Mouse (Mus musculus) cerebellum, adult (tissue): Measurements from ENCODE around the gene Ces1h.
"Not testable (repeated sequence)": the region's sequence is repeated elsewhere in the genome, so short reads cannot be mapped to it uniquely, and the experiment has no call there.

ENCODE experiments used
- ATAC-seq: cut with Nextera tagmentation; 2 replicates; pipeline ENCODE4 v1.9.2; 2017; ENCODE audit warnings: mild to moderate bottlenecking, moderate library complexity, mixed read lengths; ENCODE audit not compliant: insufficient number of reproducible peaks, low FRiP score, low TSS enrichment

Ces1h gene

GRCm38 (mm10) chr8:93379625-93380024 is at the start of gene Ces1h:
Gene Ces1h, minus strand, starts transcription at chr8:93379725.
- ATAC-seq = no peak

- ATAC-seq = no peak
These were observed 47.7 kb upstream of the Ces1h start for GRCm38 (mm10) chr8:93427195-93427594.

- ATAC-seq = no peak
These were observed 35.9 kb upstream of the Ces1h start for GRCm38 (mm10) chr8:93415387-93415786.

- no peak for ATAC-seq
These were observed 29.3 kb upstream of the Ces1h start for GRCm38 (mm10) chr8:93408830-93409229.

- no peak for ATAC-seq
These were observed 20.2 kb upstream of the Ces1h start for GRCm38 (mm10) chr8:93399698-93400097.

GRCm38 (mm10) chr8:93398044-93398443 is 18.5 kb upstream of the Ces1h start:
- ATAC-seq = no peak

GRCm38 (mm10) chr8:93394079-93394619 is 14.6 kb upstream of the Ces1h start:
- ATAC-seq = not testable (repeated sequence)

- no peak for ATAC-seq
These were observed 10.0 kb downstream of the Ces1h start for GRCm38 (mm10) chr8:93369481-93369880.

- ATAC-seq = no peak
These were observed 19.4 kb downstream of the Ces1h start for GRCm38 (mm10) chr8:93360113-93360512.

GRCm38 (mm10) chr8:93339531-93339930 is 40.0 kb downstream of the Ces1h start:
- ATAC-seq = no peak

- ATAC-seq = no peak
These were observed 42.3 kb downstream of the Ces1h start, which contains the start of gene Ces1g for GRCm38 (mm10) chr8:93337207-93337606. Gene Ces1g, minus strand, starts transcription at chr8:93337308.

GRCm38 (mm10) chr8:93332703-93333102 is 46.8 kb downstream of the Ces1h start:
- ATAC-seq = no peak

- no peak for ATAC-seq
These were observed 48.4 kb downstream of the Ces1h start for GRCm38 (mm10) chr8:93331151-93331550.

- ATAC-seq = no peak
These were observed 54.4 kb downstream of the Ces1h start for GRCm38 (mm10) chr8:93325123-93325522.

GRCm38 (mm10) chr8:93317031-93317430 is 62.5 kb downstream of the Ces1h start:
- no peak for ATAC-seq

- ATAC-seq = no peak
These were observed 64.0 kb downstream of the Ces1h start for GRCm38 (mm10) chr8:93315557-93315956.
